Mouse (Mus musculus): ENCODE data around the gene Mark3.

Mark3 gene

DNA sequence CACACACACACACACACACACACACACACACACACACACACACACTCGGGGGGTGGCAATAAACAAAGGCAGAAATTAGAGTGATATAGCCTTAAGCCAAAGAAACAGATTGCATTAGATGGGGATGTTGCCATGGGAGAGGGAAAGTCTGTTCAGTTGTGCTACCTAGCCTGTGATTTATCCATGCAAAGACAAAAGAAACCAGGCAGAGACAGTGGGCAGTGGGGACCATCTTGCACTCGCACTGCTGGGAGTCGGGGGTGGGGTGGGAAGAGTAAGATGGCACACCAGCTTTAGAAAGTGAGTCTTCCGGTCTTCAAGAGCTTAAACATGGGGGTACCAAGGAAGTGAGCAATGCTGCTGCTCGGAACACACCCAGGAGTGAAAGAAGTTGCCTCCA lies 14.0 kb upstream of the Mark3 start:
- no peak for DNase-seq (ENCODE audit: low spot score in 2 of 2)

DNA sequence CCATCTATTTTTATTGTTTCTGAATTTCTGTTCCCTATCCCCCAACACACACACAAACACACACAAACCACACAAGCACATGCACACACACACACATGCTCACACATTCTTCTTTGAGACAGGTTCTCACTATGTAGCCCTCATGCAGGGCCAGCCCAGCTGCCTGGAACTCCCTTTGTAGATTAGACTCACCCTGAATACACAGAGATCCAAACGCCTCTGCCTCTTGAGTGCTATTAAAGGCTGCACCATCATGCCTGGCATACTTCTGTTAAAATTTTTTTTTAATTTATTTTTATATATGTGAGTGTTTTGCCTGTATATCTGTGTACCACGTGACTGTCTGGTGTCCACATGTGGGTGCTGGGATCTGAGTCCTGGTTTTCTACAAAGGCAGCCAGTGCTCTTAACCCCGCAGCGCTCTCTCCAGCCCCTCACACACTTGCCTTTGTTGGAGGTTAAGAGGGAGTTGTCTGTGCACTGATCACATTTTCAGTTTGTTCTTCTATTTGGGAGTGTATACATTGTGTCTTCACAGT lies 12.0 kb upstream of the Mark3 start:
- DNase-seq (ENCODE audit: low spot score in 2 of 2) = no peak

DNA sequence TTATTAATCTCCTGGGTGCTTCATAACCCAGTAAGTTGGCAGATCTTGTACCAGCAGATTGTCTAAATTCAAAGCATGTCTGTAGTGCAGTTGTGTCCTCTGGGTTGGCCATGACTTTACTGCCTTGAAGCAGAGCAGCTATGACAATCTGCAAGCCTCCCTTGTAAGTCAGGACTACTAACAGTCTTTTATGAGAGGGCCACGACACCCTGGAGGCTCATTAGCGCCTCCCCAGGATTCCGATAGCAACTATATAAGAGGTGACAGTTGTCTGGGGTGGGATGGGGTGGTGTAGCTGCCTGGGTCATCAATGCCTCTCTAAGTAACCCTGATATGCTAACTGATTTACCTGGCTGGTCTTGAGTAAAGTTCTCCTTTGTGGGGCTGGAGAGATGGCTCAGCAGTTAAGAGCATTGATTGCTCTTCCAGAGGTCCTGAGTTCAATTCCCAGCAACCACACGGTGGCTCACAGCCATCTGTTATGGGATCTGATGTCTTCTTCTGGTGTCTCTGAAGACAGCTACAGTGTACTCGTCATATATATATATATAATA lies 11.2 kb upstream of the Mark3 start:
- DNase-seq (ENCODE audit: low spot score in 2 of 2) = no peak

DNA sequence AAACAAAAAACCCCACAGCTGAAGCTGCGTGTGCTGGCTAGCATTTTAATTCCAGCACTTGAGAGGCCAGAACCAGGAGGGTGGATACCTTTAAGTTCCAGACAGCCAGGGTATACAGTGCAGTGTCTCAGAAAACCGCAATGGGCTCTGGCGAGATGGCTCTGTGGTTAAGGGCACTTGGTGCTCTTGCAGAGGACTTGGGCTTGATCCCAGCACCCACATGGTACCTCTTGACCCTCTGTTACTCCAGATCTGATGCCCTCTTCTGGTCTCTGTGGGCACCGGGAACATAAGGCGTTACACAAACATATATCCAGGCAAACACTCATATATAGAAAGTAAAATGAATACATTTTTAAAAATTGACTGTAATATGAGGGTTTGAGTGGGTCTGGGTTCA lies 9.0 kb upstream of the Mark3 start:
- no peak for DNase-seq (ENCODE audit: low spot score in 2 of 2)

DNA sequence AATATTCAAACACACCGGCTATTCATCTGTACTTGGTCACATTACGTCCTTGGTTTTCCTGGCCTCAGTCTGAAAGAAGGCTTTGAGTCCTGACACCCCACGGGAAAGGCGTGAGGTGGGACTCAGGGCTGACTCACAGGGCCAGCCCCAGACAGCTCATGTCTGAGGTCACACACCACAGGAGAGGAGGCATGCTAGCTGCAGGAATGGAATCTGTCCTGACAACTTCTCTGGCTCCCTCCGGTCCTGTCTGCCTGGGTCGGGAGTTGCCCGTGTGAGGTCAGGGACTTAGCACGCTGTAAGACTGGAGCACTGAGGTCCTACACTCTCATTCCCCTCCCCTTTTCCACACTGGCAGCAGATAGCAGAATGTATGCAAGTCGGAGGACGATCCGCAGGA lies 5.5 kb upstream of the Mark3 start:
- DNase-seq (ENCODE audit: low spot score in 2 of 2) = no peak

DNA sequence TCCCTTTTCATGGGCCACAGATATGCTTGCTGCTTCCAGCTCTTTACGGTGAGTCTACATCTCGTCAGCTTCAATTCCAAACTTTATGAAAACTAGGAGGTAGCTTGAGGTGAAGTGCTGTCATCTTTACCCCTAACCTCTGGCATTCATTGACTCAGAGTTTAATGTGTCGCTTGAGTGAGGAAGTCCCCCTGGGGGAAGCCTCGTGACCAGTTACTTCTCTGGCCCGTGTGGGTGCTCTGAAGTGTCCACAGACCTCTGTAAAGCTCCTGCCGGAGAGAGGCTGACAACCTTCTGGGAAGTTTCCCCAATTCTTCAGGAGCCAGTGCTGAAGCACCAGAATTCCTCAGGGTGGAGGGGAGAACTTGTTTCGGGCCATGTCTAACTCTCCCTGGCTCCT lies 1.9 kb upstream of the Mark3 start:
- no peak for DNase-seq (ENCODE audit: low spot score in 2 of 2)

DNA sequence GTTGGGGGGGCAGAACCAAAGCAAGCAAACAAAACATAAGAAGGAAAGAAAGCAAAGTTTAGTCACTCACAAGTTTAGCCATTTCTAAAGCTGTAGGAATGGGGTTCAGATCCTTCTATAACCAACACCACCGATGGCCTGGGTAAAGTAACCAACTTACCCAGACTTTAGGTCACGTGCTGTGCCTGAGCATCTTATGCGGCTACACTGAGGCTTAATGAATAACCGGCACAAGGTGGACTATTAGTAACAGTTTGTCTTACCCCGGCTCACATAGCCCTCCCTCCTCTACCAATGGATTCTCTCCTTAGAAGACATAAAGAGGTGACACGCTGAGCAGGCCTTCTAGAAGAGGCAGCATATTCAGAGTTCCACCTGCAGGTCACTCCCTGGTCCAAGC lies 1.0 kb upstream of the Mark3 start:
- DNase-seq (ENCODE audit: low spot score in 2 of 2) = no peak

DNA sequence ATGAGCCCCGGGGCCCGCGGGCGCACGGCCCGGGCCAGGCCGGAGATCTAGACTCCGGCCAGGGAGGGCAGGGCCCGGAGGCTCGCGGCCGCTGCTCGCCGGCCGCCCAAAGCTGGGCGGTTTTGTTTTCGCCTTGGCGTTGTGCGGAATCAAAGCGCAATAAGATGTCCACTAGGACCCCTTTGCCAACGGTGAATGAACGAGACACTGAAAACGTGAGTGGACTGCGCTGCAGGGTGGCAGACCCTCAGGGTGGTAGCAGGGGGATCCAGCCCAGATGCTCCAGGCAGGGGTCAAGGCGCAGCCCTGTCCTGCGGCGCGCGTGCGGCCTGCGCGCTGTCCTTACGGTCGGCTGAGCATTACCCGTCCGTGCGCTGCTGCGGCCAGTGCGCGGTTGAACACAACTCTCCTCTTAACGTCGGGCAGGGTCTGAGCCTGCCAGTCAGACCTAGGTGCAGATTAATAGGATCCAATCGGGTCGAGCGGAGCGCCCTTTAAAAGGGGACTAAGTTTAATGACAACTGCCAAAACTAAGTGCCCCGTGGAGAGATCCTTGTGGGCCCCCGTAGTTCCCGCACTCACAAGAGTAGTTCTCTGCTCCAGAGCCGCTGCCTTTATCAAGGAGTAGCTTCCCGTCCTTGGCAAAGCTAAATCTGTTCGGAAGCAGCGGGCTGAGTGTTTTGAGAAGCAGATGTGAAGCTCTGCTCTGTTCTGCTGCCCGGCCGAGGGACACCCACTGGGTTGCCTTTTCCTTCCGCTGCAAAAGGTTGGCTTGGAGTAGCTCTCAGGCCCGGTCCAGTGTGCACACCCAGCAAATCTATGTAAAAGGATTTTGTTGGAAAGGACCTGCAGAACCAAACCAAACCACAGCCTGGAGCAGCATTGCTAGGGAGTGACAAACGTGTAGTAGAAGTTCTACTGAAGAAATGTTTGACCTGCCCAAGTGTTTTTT lies 840 bp downstream of the Mark3 start:
- peak; percentile 7 to 12 for DNase-seq (ENCODE audit: low spot score in 2 of 2)

DNA sequence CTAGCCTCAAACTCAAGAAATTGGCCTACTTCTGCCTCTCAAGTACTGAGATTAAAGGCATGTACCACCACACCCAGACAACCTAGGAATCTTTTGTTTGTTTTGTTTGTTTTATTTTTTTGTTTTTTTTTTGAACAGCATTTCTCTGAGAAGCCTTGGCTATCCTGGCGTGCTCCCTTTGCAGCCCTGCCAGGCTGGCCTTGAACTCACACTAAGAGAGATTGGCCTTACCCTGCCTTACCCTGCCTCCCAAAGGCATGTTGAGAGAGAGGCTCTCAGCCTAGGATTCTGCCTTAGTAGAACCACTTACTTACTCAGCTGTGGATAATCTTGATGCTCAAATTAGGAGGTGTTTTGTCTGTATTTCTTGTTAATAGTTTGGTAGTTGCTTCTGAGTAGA lies 8.7 kb downstream of the Mark3 start:
- no peak for DNase-seq (ENCODE audit: low spot score in 2 of 2)

DNA sequence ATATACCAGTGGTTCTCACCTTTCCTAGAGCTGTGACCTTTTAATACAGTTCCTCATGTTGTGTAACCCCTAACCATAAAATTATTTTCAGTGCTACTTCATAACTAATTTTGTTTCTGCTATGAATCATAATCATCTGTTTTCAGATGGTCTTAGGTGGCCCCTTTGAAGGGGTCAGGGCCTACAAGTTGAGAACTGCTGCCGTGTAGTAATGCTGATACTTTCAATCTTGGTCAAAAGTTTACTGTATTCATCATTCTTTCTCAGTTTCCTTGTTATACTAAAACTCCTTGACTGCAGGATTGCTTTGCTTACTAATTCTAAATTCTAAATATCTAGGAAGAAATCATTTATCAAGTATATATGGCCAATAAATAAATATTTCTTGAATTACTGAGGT lies 10.1 kb downstream of the Mark3 start:
- no peak for DNase-seq (ENCODE audit: low spot score in 2 of 2)

DNA sequence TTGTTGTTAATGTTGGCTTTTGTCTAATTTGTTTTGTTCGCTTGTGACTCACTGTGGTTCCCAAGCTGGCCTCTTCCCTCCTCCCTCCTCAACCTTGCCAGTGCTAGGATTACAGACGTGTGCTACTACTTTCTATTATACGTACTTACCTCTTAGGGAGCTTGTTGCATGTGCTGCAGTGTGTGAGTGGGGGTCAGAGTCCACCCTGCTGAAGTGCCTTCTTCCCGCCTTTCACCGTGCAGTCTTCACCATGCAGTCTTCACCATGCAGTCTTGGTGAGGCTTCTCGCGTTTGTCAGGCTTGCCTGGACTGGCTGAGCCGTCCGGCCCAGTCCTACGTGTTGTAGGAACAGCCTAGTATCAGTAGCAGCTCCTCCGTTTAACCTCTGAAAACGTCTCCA lies 12.9 kb downstream of the Mark3 start:
- no peak for DNase-seq (ENCODE audit: low spot score in 2 of 2)

DNA sequence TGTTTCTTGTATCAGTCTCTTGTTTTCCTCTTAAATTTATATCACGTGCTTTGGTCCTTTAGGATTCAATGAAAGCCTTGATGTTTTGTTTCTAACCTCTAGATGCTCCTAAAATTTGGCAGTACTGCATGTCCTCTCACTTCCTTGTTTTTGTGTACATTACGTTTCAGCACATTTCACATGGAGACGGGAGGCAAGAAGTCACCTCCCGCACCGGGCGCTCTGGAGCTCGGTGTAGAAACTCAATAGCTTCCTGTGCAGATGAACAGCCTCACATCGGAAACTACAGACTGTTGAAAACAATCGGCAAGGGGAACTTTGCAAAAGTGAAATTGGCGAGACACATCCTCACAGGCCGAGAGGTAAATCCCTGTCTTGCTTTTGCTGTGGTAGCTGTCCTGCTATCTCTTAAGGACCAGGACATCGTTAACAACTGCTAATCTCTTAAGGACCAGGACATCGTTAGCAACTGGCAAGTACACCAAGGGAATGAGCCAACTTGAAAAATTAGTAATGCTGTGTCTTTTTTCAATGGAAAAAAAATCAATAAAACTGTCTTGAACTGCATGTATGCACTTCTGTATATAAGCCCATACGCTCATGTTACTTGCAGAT lies 18.2 kb downstream of the Mark3 start:
- no peak for DNase-seq (ENCODE audit: low spot score in 2 of 2)

DNA sequence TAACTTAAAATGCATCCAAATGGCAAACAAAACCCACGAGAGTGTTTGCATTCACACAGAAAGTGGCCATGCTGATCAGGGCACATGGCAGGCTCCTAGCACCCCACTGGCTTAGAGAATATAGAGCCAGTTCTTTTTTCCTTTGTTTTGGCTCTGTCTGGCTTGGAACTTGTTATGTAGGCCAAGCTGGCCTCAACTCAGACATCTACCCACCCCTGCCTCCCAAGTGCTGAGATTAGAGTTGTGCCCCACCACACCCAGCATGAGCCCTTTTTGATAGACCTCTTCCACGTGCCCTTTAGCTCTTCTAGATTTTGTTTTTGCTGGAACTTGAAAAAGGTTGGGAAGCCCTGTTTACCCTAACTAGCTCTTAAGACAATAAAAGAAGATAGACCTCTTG lies 19.5 kb downstream of the Mark3 start:
- no peak for DNase-seq (ENCODE audit: low spot score in 2 of 2)

DNA sequence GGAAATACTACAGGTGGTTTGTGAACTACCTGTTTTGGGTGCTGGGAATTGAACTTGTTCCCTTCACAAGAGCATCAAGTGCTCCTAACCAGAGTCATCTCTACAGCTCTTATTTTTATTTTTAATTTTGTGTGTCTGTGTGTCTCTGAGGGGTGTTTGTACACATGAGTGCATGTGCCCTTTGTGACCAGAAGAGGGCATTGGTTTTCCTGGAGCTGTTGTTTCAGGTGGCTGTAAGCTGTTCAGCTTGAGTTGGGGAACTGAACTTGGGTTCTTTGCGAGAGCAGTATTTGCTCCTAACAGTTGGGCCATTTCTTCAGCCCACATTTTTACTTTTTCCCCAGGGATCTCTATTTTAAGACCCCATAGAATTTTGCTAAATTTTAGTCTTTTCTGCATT lies 23.0 kb downstream of the Mark3 start:
- no peak for DNase-seq (ENCODE audit: low spot score in 2 of 2)

DNA sequence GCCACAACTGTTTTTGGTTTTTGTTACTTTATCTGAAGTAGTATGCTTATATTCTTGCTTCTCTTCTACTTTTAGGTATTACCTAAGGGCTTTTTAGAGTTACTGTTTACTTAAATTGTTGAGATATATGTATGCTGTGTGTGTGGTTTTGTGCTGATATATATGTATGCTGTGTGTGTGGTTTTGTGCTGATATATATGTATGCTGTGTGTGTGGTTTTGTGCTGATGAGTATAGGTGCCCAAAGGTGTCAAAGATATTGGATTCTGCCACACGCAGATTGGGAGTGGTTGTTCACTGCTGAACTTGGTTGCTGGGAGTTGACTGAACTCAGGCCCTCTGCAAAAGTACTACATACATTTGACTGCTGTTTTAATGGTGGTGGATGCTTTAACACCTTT lies 24.6 kb downstream of the Mark3 start:
- DNase-seq (ENCODE audit: low spot score in 2 of 2) = no peak

DNA sequence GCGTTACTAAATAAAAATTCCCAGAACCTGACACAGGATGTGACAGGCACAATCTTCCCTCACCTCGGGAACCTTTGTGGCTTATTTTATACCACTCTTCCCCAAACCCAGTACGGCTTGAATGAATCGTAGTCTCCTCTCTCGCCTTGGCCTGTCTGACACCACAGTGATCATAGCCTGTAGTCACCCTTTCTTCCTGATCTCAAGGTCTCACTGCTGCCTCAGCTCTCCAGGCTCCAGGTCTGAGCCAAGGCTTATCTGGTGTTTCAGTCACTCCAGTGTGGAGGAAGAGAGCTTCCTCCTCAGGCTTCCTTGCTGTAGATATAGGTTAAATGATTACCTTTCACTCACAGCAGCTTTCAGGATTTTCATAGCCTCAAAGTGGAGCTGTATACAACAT lies 25.3 kb downstream of the Mark3 start:
- no peak for DNase-seq (ENCODE audit: low spot score in 2 of 2)

DNA sequence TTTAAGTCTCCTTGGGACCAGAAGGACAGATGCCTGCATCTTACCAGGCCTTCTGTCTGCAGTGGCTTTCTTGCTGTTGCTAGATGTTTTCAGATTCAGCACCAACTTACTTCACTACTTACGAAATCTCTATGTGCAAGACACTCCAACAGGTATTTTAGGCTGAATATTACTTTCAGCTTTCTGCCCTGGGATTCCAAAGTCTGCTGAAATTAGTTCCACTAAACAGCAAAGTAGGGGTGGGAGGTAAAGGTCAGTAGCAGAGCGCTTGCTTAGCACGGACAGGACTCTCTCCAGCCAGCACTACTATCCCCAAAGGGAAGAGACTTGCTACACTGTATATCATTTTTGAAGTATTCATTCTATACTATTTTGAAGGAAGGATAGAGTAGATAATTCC lies 29.5 kb downstream of the Mark3 start:
- no peak for DNase-seq (ENCODE audit: low spot score in 2 of 2)

DNA sequence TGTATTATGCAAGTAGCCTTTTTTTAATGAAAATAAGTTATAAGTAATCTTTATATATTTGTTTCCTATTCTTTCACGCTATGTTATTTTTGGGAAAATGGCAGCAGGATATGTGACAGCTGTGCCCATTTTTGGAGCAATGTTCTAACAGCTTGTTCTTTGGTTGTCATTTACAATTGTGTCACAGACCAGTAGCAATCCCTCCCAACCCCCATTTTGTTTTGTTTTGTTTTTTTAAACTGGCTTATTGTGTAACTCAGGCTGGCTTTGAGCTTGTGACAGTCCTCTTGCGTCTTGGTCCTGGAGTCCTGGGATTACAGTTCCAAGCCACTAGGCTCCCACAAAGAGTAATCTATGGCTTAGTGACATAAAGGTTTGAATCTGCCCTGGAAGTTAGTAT lies 31.3 kb downstream of the Mark3 start:
- DNase-seq (ENCODE audit: low spot score in 2 of 2) = no peak

DNA sequence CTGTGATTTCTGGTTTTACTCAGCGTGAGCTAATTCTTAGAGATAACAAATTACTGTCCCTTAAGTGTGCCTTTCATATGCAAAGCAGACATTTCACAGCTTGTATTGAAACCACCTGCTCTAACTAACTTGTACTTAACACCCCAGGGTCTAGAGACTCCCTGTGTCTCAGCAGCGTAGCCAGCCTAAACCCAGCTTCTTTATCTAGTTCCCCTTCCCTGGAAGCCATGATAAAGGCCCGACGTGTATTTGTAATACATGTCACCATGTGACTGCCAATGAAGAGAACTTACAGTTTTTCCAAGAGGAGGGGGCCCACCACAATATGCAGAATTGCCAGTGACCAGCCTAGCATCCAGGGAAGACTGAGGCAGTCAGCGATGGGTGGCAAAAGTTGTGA lies 33.7 kb downstream of the Mark3 start:
- DNase-seq (ENCODE audit: low spot score in 2 of 2) = no peak

DNA sequence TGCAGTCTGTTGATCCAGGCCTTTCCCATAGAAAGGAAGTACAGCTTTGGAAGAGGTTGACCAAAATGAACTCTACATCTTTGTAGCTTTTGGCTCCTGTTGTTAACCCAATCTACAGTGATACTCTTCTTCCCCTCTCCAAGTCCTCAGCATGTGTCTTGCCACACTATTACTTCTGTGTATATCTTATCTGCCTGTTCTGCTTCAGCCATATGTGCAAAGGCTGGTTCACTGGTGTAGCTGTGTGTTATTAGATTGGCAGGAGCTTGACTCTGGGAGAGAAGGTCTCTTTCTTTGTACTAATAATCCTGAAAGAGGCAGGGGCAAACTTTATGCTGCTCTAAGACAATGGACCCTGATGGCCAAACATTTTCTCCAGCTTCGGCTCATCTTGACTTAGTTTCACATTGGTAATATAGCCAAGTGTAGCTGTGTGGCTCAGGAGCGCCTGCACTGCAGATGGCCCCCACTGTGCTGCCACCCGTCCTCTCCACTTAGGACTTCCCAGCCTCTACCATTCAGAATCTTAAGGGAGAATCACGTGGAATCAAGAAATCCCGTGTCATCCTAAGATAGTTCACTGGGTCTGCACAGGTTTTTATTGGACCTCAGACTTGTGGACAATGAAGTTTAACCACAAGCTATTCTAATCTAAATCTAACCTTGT lies 40.3 kb downstream of the Mark3 start:
- DNase-seq (ENCODE audit: low spot score in 2 of 2) = no peak

DNA sequence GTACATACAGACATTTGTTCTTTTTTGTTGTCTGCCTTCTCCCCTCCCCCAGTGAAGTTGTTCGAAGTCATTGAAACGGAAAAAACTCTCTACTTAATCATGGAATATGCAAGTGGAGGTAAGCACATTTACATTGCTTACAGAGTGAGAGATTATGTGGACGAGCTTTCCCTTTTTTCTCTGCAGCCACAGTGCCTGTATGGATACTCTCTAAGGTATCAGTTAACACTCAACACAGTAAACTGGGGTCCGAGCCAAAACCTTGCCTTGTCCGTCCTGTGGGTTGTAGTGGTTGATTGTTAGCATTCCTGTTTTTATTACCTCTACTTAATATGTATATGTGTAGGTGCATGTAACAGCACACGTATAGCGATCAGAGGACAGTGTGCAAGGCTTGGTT lies 43.9 kb downstream of the Mark3 start:
- no peak for DNase-seq (ENCODE audit: low spot score in 2 of 2)

DNA sequence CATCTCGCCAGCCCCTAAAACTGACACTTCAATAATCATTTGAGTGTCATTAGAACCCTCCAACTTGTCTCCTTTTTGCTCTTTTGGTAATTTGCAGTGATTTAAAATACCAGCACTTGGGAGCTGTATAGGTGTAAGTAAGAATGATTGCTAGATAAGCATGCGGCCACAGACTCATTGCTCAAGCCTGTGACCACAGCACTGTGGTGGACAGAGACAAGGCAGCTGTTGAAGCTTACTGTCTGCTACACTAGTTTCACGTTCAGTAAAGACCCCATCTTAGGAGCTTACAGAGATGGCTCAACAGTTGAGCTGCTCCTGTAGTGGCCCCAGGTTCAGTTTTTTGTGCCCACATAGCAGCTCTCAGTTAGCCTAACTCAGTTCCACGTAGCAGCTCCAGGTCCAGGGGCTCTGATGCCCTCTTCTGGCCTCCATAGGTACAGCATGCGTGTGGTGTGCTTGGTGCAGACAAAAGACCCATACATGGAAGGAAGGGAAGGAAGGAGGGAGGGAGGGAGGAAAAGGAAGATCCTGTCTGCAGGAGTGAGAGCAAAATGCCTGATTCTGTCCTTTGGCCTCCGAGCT lies 73.8 kb downstream of the Mark3 start:
- DNase-seq (ENCODE audit: low spot score in 2 of 2) = peak in 1 of 2 experiments; percentile 53

Measured in thymus, postnatal 10 days (tissue).